Mouse (Mus musculus) liver, embryonic 14.5 days (tissue): ENCODE results near the gene Cmtm3.
"Not testable (repeated sequence)": the region's sequence is repeated elsewhere in the genome, so short reads cannot be mapped to it uniquely, and the experiment has no call there.

Experiments
- CTCF ChIP-seq: IDR thresholded peaks from 2 replicates; pipeline ENCODE4 v1.5.1; 2016; ENCODE audit warnings: antibody characterized with exemption, low read depth, control low read depth
- EP300 ChIP-seq: IDR thresholded peaks from 2 replicates; pipeline ENCODE4 v1.6.1; 2016; ENCODE audit warnings: antibody characterized with exemption, low read depth

GRCm38 (mm10) chr8:104312023-104312422 is 27.2 kb upstream of the Cmtm3 start:
- not testable (repeated sequence) for TF ChIP-seq CTCF, EP300
